Mouse (Mus musculus): ENCODE data around the gene Pnldc1.
"Not testable (repeated sequence)": the region's sequence is repeated elsewhere in the genome, so short reads cannot be mapped to it uniquely, and the experiment has no call there.

Gene Pnldc1

DNA sequence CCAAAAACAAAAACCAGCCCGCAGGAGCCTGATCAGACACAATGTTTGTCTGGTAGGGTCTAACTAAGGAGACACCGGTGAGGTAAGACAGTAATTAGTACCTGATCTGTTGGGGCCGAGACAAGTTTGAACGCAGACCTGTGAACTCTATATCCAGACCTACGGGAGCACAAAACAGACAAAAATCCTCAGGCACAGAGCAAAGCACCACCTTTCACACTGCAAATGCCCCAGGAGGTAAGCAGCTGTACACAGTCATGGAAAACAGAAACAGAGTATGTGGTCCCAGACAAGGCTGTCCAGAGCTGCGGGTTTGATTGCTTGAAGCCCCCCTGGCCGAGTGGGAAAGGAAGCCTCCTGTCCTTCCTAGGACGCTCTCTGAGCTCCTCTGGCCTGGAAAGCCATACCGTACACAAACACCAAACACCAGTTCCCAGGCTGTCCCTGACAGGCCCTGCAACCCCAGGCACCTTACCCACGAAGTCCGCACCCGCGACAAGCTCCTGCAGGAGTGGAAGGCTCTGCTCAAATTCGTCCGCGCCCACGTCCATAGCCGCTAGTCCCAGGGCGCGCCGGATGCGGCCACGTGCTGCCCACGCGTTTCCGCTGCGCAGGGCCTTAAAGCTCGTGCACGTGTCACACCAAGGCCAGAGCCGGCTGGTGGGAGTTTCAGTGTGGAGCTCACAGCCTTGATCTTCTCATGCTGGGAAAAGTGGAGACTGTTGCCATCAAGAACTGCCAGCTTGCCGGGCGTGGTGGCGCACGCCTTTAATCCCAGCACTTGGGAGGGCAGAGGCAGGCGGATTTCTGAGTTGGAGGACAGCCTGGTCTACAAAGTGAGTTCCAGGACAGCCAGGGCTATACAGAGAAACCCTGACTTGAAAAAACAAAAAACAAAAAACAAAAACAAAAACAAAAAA lies at the start of gene Pnldc1:
TSS of gene Pnldc1 (minus strand) at position 870 of the 920 bp plus-strand sequence.
- DNase-seq: no peak

DNA sequence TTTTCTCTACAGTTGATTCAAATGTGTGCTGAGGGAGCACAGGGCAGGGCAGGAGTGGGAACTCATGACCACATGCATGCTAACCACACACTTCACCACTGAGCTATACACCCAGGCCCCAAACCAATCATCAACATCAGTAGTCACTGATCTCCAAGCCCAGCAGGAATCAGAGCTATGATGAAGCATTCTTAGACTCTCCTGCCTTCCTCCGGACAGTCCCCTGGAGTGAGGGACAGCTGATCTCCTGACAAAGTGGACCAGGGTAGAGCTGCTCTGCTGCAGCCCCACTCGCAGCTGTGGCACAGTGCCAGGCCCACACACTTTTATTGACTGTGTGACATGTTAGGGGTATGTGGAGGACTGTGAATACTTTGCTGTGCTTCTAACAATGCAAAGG lies 49.3 kb upstream of the Pnldc1 start:
- DNase-seq: not testable (repeated sequence)

DNA sequence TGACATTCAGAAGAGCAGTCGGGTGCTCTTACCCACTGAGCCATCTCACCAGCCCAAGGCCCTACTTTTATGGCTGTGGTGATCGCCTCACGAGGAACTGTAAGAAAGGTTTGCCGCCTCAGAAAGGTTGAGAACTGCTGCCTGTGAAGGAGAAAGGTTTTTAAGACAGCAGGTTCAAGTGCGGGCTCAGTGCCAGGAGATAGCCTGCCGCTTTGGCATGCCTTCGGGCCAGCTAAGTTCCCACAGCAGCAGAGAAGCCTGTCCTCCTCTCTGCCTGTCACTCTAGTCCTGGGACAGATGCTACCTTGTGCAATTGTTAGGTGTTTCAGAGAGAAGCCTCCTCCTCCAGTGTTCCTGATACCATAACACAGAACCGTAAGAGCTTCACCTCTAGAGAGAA lies 46.6 kb upstream of the Pnldc1 start:
- DNase-seq: no peak

DNA sequence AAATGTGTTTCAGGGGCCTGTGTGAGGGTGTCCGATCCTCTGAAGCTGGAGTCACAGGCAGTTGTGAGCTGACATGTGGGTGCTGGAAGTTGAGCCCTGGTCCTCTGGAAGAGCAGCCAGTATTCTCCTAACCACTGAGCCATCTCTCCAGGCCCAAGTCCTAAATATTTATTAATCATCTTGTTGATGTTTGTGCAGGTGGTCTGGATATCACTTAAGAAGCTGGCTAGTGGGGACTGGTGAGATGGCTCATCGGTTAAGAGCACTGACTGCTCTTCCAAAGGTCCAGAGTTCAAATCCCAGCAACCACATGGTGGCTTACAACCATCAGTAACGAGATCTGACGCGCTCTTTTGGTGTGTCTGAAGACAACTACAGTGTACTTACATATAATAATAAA lies 39.6 kb upstream of the Pnldc1 start:
- DNase-seq: no peak

DNA sequence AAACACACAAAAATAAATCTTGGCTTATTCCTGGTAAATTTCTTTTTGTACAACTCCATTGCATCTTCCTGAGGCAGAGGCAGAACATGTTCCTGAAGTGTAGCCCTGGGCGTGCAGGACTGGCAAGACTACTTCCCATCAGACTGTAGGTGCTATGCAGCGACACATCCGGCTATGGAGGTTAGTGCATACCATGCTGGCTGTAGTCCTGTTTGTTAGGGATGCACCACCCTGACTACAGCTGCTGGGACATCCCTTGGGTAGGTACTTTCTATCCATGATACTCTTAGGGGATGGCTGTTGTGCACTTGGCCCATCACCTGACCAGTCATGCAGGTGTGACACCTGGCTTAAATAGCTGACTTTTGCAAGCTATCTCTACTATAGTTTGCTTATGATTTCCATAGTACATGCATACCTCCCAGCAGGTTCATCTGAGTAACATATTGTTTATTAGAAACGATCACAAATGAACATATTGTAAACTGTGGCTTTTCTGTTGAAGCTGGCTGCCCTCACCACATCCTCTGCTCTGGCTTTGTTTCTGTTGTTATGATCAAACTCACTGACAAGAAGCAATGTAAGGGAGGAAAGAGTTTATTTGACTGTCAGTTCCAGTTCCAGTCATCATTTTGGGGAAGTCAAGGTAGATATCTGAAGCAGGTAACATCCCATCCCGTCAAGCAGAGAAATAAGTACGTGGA lies 32.6 kb upstream of the Pnldc1 start:
- no peak for DNase-seq

DNA sequence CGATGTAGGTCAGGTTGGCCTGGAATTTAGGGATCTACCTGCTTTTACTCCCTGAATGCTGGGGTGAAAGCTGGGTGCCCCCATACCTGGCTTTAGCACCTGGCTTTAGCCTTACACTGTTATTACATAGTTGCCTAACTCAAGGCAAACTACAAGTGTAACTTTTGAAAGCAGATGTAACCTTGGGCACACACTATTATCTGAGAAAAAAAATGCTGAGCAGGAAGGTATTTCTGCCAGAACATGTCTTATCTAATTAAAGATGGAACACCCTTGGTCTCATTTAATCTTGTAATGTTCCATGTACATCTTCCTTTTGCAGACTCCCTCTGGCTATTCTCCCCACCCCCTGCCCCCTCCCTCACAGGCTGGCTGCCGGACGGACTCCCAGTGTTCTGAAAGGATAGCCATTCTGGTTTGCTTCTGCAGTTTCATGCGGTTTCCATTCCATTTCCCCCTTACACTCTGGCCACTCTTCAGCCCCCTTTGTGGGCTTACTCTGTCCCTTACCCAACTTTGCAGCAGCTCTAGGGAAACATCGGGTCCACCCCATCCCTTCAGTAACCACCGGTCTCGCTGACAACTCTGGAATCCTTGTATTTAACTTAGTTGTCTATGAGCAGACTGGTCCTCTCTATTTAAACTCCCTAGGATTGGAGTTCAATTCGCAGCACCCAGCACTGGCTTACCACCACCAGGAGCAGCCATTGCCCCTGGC lies 31.7 kb upstream of the Pnldc1 start:
- no peak for DNase-seq

DNA sequence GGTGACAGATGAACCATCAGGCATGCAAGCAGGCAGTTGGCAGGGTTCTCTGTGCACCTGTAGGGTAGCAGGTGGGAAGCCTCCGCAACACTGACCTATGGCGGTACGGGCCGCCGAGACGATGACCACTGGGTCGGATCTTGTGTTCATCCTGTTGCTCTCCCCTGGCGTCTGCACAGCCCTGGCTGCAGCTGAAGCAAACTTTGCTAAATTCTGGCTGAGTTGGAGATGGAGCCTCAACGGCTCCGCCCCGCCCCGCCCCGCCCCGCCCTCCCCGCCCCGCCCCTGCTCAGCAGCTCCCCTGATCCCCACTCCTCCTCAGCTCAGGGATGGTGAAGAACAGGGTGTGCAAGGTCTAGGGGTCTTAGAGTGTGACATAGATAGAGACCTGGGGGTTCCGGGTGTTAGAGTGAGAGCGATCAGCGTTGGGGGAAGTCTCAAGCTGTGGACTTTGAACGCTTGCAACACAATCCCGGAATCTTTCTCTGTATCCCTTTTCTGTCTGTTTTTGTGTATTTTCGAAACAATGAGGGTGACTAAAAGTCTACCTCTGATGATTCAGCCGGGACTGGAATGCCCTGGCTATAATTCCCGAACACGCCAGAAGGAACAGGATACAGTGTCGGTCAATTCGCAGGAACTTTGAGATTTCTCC lies 30.2 kb upstream of the Pnldc1 start, which contains the start of gene Acat3:
TSS of gene Acat3 (minus strand) at position 450 of the 655 bp plus-strand sequence.
- DNase-seq: no peak

DNA sequence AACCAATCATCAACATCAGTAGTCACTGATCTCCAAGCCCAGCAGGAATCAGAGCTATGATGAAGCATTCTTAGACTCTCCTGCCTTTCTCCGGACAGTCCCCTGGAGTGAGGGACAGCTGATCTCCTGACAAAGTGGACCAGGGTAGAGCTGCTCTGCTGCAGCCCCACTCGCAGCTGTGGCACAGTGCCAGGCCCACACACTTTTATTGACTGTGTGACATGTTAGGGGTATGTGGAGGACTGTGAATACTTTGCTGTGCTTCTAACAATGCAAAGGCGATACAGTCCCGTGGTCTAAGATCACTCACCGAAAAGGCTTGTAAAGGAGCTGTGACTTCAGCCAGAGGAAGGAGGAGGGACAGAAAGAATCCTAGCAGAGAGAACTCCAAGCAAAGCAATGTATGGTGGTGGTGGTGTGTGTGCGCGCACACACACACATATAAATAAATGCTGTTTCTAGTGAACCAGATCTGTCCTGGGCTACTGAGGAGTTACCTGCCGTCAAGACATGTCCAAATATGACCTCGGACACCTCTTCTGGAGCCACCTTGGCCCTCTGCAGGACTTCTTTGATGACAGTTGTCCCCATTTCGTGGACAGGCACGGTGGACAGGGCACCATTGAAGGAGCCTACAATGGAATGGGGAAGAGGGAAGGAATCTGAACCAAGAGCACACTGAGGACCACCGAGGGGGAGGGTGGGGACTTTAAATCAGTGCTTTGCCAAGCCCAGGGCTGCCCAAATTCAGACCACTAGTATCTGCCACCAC lies 29.5 kb upstream of the Pnldc1 start:
- not testable (repeated sequence) for DNase-seq

DNA sequence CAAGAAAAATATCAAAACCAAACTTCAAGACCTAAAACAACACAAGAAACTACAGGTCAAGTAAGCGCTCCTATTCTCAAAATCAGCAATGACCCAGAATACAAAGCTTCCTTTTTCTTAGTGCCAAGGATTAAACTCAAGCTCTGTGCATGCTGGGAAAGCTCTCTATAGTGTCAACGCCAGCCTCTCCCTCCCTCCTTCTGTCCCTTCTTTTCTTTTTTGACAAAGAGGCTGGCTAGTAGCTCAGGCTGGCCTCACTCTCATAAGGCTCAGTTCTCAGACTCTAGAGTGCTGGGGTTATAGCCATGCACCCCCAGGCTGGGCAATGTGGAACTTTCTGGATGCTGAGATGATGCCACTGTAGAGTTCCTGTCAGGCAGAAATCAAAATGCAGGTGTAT lies 28.0 kb upstream of the Pnldc1 start:
- DNase-seq: no peak

DNA sequence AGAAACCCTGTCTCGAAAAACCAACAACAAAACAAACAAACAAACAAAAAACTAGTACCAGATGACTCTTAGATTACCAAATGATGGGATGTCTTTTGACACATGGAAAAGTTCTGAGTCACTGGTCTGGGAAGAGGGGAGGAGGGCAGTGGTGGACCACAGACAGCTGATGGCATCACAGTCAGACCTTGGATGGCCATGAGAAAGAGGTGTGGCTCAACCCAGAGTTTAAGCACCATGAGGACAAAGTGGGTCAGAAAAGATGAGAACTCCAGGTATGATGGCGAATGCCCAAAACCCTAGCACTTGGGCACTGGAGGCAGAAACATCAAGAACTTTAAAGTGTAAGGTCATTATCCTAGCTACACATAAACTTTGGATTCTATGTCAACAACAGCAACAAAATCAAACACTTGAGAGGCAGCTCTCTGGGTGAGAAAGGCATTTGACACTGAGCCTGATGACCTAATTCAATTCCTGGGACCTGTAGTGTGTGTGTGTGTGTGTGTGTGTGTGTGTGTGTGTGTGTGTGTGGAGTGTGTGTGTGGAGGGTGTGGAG lies 27.5 kb upstream of the Pnldc1 start:
- DNase-seq: no peak

DNA sequence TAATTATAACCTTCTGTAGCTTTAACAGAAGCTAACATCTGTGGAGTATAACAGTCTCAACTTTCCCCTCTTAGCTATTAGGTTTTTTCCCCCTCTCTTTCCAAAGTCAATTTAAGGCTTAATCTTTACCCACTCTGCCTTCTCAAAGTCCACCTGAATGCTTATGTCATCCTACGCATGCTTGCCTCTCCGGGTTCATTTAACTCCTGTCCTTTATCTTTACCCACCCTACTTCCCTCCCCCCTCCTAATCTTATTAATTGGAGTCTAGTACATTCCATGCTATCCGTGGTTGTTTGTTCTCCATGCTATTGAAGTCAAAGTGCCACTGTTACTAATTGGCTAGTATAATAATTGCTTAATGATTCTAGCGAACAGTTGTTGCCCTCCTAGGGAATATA lies 25.7 kb upstream of the Pnldc1 start:
- no peak for DNase-seq

DNA sequence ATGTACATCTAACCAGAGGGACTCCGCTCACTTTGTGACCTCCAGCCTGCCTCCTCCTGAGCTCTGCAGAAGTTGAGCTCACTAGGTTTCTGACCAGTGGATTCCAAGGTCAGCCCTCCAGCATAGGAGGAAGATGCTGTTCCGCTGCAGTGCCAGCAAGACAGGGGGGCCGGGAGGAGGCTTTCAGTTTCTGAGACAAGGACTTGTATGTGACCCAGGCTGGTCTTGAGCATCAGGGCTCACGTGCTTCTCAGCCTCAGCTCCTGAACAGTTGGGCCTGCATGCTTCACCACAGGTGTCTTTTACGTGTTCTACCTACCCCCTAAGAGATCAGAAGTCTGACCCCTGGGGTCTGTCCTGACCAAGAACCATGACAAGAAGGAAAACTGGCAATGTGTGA lies 21.5 kb upstream of the Pnldc1 start:
- DNase-seq: not testable (repeated sequence)

DNA sequence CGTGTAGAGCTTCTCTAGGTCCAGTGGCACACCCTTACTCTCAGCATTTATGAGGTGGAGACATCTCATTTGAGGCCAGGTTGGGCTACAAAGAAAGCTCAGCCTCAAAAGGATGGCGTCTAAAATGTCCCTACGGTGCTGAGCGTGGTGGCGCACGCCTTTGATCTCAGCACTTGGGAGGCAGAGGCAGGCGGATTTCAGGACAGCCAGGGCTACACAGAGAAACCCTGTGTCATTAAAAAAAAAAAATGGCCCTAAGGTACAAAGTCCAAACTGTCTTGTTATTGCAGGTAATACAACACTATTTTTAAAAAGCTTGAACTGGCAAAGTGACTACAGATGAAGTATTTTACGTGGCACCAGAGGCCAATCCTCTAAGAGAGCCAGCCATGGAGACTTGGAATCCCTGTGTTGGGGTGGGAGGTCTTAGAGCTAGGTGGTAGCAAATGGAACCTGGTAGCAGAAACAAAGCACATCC lies 15.7 kb upstream of the Pnldc1 start:
- no peak for DNase-seq

DNA sequence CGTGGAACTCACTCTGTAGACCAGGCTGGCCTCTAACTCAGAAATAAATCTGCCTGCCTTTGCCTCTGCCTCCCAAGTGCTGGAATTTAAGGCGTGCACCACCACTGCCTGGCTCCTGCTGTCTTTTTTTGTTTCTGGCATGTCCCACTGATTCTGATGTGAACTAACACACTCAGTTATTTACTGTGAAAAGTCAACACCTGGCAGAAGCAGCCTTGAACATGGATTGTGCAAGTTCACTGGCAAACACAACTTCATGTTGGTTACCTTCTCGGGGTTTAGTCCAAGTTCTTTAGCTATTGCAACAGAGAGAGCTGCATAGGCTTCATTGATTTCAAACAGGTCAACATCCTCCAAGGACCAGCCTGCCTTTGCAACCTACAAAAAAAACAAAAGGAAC lies 15.0 kb upstream of the Pnldc1 start:
- no peak for DNase-seq

DNA sequence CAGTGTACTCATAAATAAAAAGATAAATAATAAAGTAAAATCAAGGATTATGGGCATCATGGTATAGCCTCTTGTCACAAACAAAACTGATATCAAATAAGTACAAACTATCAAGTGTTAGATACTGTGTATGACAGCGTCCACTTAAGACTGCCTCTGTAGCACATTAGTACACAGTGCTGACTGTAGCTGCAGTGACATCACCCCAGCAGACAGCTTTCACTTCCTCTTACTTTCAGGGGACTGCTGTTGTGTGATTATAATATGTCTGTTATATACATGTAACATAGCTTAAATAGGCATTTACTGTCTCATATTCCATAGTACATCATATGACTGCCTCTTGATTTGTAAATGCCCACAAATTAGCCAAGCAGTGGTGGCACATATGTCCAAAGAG lies 11.0 kb upstream of the Pnldc1 start:
- no peak for DNase-seq

DNA sequence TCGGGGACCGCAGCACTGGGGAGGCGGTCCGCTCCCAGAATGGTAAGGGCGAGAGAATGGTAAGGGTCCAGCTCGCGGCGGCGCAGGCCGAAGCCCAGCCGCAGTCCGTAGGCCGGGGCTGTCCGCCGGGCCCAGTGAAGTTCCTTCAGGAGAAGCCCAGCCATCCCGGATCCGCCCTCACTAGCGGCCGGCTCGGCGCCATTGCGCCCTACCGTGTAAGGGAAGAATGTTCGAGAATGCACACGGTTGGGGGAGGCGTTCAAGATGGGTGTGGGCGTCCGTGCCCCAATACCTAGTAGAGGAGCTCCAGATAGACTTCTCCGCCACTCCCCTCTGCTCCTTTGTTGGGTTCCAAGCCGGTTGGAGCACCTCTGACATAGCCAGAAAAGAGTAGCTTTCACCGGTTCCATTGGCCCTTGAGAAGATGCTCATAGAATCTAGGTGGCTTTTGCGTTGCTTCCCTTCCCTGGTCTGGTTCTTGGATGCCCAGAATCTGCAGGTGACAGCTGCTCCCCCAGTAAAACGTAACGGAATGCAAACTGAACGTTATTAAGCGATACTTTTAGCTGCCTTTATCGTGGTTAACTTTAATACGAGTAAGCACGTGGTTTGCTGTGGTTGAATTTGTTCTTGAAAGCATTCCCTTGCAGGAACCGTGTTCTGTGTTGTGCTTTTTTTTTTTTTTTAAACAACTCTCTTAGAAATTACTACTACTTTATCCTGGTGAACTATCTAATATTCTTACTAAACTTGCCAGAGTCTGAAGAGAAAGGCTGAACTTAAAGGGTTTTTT lies 6.8 kb upstream of the Pnldc1 start:
- peak; percentile 50 for DNase-seq

DNA sequence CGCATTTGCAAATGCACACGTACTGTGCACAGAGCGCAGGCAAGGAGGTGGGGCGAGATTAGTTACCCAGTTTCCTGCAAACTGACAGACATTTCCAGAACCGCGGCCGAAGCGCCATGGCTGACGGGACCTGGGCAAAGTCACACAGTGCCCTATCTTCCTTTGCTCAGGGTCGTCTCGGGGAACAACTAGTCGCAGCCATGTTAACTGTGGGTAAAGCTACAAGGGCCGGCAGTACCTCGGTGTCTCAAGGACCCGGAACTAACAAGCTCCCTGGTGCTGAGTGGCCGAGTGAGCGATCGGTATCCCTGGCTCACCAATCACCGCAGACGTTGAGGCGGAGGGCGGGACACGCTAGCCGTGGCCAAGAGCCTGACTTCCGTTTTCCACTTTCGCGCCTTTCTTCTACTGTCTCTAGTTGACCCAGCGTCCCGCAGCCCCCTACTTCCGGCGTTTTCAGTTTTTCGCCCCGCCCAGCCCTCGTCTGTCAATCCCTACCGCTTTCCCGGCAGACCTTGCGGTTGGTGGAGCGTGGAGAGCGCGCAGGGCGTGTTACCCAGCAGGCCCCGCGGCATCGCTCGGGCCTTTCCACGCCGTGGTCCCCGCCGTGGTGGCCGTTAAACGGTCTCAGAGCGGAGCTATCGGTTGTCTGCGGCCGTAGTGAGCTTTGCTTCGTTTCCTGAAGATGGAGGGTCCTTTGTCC lies 6.0 kb upstream of the Pnldc1 start, which contains the start of gene Mrpl18:
TSS of gene Mrpl18 (minus strand) at position 465 of the 703 bp plus-strand sequence.
- peak; percentile 100 for DNase-seq

DNA sequence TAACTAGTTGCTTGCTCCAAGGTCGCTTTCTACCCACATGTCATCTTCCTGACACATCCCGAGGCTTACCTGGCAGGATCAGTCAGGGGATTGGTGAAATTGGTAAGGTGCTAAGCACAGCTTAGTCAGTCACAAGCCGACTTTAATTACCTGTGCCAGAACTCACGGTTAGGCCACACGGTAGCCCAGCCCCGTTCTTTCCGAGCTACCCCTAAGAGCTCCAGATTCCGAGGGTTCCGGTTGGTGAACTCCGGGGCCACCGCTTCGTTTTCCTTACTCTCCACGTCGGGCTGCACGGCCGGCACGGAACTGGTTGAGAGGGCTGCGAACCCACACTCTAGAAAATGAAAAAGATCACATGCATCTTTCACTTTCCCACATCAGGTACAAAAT lies 5.5 kb upstream of the Pnldc1 start, which contains the start of gene Tcp1:
TSS of gene Tcp1 (plus strand) at position 214 of the 393 bp plus-strand sequence.
- DNase-seq: no peak

DNA sequence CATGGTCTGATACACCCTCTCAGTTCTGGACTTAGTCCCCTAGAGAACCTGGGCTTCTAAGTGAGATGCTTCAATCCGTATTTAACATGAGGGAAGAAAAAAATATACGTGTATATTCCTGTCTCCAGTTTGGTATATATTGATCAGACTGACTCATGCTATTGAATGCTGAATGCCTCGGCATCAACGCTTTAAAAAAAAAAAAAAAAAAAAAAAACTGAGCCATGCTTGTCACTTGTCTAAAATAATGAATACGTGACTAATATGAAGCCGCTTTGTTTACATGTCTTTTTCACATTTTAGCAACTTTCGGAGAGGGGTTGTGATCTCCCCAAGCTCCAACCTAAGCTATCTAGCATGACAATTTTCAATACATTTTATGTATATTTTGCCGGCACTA lies 361 bp upstream of the Pnldc1 start:
- no peak for DNase-seq

DNA sequence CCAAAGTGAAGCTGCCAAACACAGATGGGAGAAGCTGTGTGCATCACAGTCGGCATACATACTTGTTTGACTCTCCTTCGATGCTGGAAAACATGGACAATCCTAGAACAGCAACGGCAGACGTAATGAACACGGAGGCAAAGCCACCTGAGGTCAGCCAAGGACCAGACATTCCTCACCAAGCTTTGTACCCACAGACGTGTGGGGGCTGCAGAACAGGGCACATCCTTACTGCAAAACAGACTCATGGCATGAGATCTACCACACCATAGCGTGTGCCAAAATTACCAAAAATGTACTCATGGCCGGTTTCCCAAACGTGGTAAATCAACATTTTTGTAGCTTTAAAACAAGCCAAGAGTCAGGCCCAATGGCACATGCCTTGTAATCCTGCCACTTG lies 3.6 kb downstream of the Pnldc1 start:
- DNase-seq: no peak
